Mouse (Mus musculus): ENCODE results near the gene Rab26. TPM values are rescaled to one million over a fixed set of nuclear protein-coding genes. Genes with fewer than 3 reads are reported as not detected.
A peak's percentile ranks its signal among the peaks of the same experiment; 100 is the strongest.

Gene Rab26
- polyA plus RNA-seq, 1 experiment from 2014 or later: 2.4 TPM

DNA sequence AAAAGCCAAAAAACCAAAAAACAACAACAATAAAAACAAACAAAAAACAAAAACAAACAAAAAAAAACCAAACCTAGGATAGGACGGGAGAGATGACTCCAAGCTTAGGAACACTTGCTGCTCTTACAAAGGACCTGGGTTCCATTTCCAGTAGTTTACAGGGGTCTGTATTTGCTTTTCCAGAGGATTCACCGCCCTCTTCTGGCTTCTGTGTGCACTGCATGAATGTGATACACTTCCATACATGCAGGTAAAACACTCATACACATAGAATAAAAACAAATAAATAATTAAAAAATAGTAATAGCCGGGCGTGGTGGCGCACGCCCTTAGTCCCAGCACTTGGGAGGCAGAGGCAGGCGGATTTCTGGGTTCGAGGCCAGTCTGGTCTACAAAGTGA is 4.9 kb upstream of the Rab26 start:
- no peaks in the 10 kb centered on the region for H3K9me3 ChIP-seq (ENCODE audit: control insufficient read depth, low read length)
- no peak overlapping the region for H3K27ac ChIP-seq (ENCODE audit: low read depth, low read length)
- no peaks in the 10 kb centered on the region for H3K4me1 ChIP-seq (replicated peaks; ENCODE audit: control insufficient read depth, insufficient read depth, low read length)
- no peak overlapping the region for H3K4me2 ChIP-seq
- 64% methylated on average over 8 of the region's 8 CpGs for whole genome bisulfite sequencing
- H3K9ac ChIP-seq (ENCODE audit: low read depth, low read length): no peak overlapping the region
- no peaks in the 10 kb centered on the region for H3K36me3 ChIP-seq (ENCODE audit: control insufficient read depth, insufficient read depth, low read length)
- H3K4me3 ChIP-seq (ENCODE audit: low read depth, low read length): no peak overlapping the region
- H3K27me3 ChIP-seq (replicated peaks; ENCODE audit: control insufficient read depth, insufficient read depth, low read length): no peaks in the 10 kb centered on the region
- ATAC-seq (replicated peaks; ENCODE audit: low FRiP score) (no peak), DNase-seq (ENCODE audit: low spot score) (no peak)

DNA sequence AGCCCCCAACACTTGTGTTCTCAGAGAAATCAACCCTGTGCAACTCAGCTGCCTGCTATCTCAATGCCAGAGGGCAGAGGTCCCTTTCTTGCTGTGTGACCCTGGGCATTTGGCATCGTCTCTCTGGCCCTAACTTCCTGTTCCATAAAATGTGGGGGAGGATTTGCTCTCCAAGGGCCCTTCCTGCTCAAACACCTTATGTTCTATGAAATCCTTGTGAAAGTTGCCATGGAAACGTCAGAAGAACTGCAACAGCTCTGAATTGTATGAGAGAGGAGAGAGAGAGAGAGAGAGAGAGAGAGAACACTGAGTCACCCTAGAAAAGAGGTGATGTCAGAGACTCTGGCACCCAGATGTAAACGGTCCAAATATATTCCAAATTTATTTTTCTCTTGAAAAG is 3.5 kb upstream of the Rab26 start:
- H3K27ac ChIP-seq (ENCODE audit: low read depth, low read length): no peak overlapping the region
- no peak for ATAC-seq (replicated peaks; ENCODE audit: low FRiP score)
- WGBS: 42% methylated on average over 3 of the region's 3 CpGs

DNA sequence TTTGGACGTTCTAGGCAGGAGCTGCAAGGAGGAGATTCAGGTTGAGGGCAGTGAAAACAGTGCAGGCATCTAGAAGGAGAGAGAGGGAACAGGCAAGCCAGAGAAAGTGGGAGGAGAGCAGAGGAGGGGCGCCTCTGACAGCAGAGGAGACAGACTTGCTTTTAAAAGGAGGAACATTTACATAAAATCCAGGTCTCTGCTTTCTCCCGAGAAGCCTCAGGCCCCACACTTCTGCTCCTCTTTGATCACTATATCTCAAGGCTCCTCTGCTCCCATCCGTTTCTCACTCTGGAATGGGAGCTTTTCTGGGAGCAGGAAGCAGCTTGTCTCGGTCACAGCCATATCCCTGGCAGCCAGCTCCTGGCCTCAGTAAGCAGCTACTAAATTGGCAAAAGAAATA is 1.3 kb upstream of the Rab26 start:
- ATAC-seq (replicated peaks; ENCODE audit: low FRiP score): no peak
- H3K4me1 ChIP-seq (replicated peaks; ENCODE audit: control insufficient read depth, insufficient read depth, low read length): peaks cover 11% of the 10 kb centered on the region

More for the DNA sequence above, 3.5 kb upstream of the Rab26 start:
- Histone ChIP-seq H3K9me3 (ENCODE audit: control insufficient read depth, low read length) (no peaks in the 10 kb centered on the region), H3K4me1 (replicated peaks; ENCODE audit: control insufficient read depth, insufficient read depth, low read length) (peaks cover 8% of the 10 kb centered on the region), H3K27me3 (replicated peaks; ENCODE audit: control insufficient read depth, insufficient read depth, low read length) (no peaks in the 10 kb centered on the region), H3K9ac (ENCODE audit: low read depth, low read length) (no peak overlapping the region), H3K4me3 (ENCODE audit: low read depth, low read length) (no peak overlapping the region), H3K36me3 (ENCODE audit: control insufficient read depth, insufficient read depth, low read length) (no peaks in the 10 kb centered on the region), H3K4me2 (no peak overlapping the region)
- DNase-seq (ENCODE audit: low spot score): no peak

DNA sequence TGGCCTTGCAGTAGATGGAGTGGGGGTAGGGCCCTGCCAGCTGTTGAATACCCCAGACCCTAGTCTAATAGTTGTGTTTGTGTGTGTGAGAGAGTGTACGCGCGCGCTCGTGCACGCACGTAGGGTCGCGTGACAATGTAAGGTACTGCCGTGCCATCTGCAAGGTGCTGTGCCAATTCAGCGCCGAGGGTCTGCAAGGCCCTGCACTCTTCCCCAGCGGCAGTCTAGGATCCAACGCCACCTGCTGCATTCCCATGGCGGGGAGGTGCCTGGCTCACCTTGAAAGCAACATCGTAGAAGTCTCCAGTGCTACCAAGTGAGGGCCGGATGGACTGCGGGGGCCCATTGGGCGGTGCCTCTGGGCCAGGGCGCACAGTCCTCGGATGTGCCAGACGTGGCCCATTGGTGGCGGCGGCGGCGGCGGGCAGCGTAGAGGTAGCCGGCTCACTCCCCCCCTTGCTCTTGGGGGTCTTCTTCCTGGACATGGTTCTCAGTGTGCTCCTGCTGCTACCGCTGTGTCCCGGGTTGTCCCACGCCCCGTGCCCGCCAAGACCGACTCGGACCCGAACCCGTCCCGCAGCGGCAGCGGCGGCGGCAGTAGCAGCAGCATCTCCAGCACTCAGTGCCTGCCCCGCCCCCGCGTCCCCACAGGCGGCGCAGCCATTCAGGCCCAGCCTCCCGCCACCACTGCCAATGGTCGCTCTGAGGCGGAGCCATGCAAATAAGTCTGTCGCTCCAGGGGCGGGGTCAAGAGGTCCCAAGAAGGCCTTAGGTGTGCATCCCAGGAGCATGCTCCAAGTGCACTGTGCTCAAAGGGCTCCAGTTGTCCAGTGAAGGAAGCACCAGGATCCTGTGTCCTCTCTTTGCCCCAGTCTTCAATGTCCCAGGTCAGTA is 664 bp downstream of the Rab26 start:
- ATAC-seq (replicated peaks; ENCODE audit: low FRiP score) (peak; percentile 83), DNase-seq (ENCODE audit: low spot score) (peak; percentile 86)
- no peaks in the 10 kb centered on the region for H3K27me3 ChIP-seq (replicated peaks; ENCODE audit: control insufficient read depth, insufficient read depth, low read length)
- H3K9ac ChIP-seq (ENCODE audit: low read depth, low read length): peak overlapping the region; percentile 64
- 6% methylated on average over 53 of the region's 53 CpGs for WGBS
- H3K9me3 ChIP-seq (ENCODE audit: control insufficient read depth, low read length): no peaks in the 10 kb centered on the region
- peaks cover 10% of the 10 kb centered on the region for H3K36me3 ChIP-seq (ENCODE audit: control insufficient read depth, insufficient read depth, low read length)
- H3K27ac ChIP-seq (ENCODE audit: low read depth, low read length): no peak overlapping the region
- H3K4me2 ChIP-seq: peak overlapping the region; percentile 78
- H3K4me1 ChIP-seq (replicated peaks; ENCODE audit: control insufficient read depth, insufficient read depth, low read length): peaks cover 22% of the 10 kb centered on the region
- peak overlapping the region; percentile 50 for H3K4me3 ChIP-seq (ENCODE audit: low read depth, low read length)

More for the DNA sequence above, 1.3 kb upstream of the Rab26 start:
- H3K9ac ChIP-seq (ENCODE audit: low read depth, low read length): no peak overlapping the region
- no peak overlapping the region for H3K4me2 ChIP-seq
- no peaks in the 10 kb centered on the region for H3K27me3 ChIP-seq (replicated peaks; ENCODE audit: control insufficient read depth, insufficient read depth, low read length)
- H3K9me3 ChIP-seq (ENCODE audit: control insufficient read depth, low read length): no peaks in the 10 kb centered on the region
- no peak for DNase-seq (ENCODE audit: low spot score)
- 48% methylated on average over 5 of the region's 5 CpGs for WGBS
- no peak overlapping the region for H3K4me3 ChIP-seq (ENCODE audit: low read depth, low read length)
- H3K27ac ChIP-seq (ENCODE audit: low read depth, low read length): no peak overlapping the region
- H3K36me3 ChIP-seq (ENCODE audit: control insufficient read depth, insufficient read depth, low read length): no peaks in the 10 kb centered on the region

DNA sequence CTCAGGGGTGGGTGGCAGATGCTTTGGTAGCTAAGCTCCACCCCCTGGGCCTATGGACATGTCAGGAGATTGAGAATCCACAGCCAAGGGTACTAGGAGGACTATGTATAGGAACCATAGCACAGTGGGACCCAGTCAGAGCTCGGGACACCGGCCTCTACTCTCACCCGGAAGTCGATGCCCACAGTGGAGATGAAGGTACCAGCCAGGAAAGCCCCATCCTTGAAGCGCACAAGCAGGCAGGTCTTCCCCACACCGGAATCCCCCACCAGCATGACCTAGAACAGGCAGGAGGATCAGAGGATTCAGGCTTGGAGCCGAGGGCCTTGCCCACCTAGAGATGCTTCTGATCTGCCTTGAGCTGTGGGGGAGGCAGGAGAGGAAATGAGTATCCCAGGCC is 2.0 kb downstream of the Rab26 start:
- H3K9ac ChIP-seq (ENCODE audit: low read depth, low read length): no peak overlapping the region

DNA sequence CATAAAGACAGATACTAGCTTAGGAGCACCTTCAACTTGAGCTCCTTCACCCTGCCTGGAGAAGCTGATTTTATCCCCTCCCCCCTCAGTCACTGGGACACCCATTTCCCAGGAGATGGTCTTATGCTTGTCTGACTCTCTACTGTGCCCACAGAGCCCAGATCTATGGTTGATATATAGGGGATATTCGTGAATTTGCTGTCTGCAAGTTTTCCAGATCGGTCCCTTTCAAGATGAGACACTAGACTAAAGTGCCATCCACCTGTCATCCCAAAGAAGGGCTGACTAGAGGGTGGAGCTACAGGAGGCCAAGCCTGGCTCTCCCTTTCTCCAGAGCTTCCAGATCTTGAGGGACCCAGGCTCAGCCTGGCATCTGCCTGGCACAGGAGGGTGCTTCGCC is 2.9 kb downstream of the Rab26 start:
- no peaks in the 10 kb centered on the region for H3K27me3 ChIP-seq (replicated peaks; ENCODE audit: control insufficient read depth, insufficient read depth, low read length)
- peak overlapping the region; percentile 94 for H3K4me2 ChIP-seq
- no peaks in the 10 kb centered on the region for H3K9me3 ChIP-seq (ENCODE audit: control insufficient read depth, low read length)
- 55% methylated on average over 3 of the region's 3 CpGs for WGBS
- H3K9ac ChIP-seq (ENCODE audit: low read depth, low read length): peak overlapping the region; percentile 95; the same call in 1 of the 2 replicates
- DNase-seq (ENCODE audit: low spot score): no peak
- H3K4me3 ChIP-seq (ENCODE audit: low read depth, low read length): no peak overlapping the region; the same call in 1 of the 2 replicates
- H3K36me3 ChIP-seq (ENCODE audit: control insufficient read depth, insufficient read depth, low read length): peaks cover 10% of the 10 kb centered on the region
- ATAC-seq (replicated peaks; ENCODE audit: low FRiP score): no peak
- H3K27ac ChIP-seq (ENCODE audit: low read depth, low read length): peak overlapping the region; percentile 97; the same call in 1 of the 2 replicates
- H3K4me1 ChIP-seq (replicated peaks; ENCODE audit: control insufficient read depth, insufficient read depth, low read length): peaks cover 29% of the 10 kb centered on the region

More for the DNA sequence above, 2.0 kb downstream of the Rab26 start:
- ATAC-seq (replicated peaks; ENCODE audit: low FRiP score) (no peak), DNase-seq (ENCODE audit: low spot score) (no peak)
- Histone ChIP-seq H3K4me1 (replicated peaks; ENCODE audit: control insufficient read depth, insufficient read depth, low read length) (peaks cover 22% of the 10 kb centered on the region), H3K4me3 (ENCODE audit: low read depth, low read length) (no peak overlapping the region), H3K27ac (ENCODE audit: low read depth, low read length) (peak overlapping the region; percentile 37; the same call in 1 of the 2 replicates), H3K9me3 (ENCODE audit: control insufficient read depth, low read length) (no peaks in the 10 kb centered on the region), H3K4me2 (no peak overlapping the region), H3K27me3 (replicated peaks; ENCODE audit: control insufficient read depth, insufficient read depth, low read length) (no peaks in the 10 kb centered on the region), H3K36me3 (ENCODE audit: control insufficient read depth, insufficient read depth, low read length) (peaks cover 10% of the 10 kb centered on the region)
- WGBS: 76% methylated on average over 7 of the region's 7 CpGs

DNA sequence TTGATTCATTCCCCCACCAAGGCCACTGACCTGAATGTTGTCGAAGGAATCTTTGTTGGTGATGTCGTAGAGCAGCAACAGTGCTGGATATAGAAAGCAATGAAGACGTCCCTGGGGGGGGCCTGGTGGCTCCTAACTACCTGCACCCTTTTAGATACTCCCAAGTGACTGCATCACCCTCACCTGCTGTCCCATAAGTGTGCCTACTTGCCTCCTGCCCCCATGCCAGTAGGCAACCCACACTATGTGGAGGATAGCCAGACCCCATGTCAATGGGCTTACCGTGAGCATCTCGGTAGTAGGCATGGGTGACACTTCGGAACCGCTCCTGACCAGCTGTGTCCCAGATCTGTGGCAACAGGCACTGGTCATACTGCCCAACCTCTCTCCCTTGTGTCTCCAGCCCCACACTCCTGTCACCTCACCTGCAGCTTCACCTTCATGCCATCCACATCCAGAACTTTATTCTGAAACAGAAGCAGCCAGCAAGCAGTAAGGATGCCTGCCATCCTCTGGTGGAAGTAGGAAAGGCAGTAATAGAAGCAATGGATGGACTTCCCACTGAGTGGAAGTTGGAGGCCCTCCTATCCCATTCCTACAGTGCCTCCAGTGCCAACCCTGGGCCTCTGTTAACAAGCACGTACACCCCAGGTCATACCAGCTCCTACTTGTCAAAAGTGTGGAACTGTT is 3.5 kb downstream of the Rab26 start:
- Histone ChIP-seq H3K27me3 (replicated peaks; ENCODE audit: control insufficient read depth, insufficient read depth, low read length) (no peaks in the 10 kb centered on the region), H3K9ac (ENCODE audit: low read depth, low read length) (peak overlapping the region; percentile 95), H3K4me2 (peak overlapping the region; percentile 94), H3K27ac (ENCODE audit: low read depth, low read length) (peak overlapping the region; percentile 97), H3K4me1 (replicated peaks; ENCODE audit: control insufficient read depth, insufficient read depth, low read length) (peaks cover 29% of the 10 kb centered on the region), H3K9me3 (ENCODE audit: control insufficient read depth, low read length) (no peaks in the 10 kb centered on the region), H3K36me3 (ENCODE audit: control insufficient read depth, insufficient read depth, low read length) (peaks cover 10% of the 10 kb centered on the region), H3K4me3 (ENCODE audit: low read depth, low read length) (peak overlapping the region; percentile 91)
- ATAC-seq (replicated peaks; ENCODE audit: low FRiP score) (no peak), DNase-seq (ENCODE audit: low spot score) (no peak)
- 30% methylated on average over 8 of the region's 8 CpGs for WGBS

DNA sequence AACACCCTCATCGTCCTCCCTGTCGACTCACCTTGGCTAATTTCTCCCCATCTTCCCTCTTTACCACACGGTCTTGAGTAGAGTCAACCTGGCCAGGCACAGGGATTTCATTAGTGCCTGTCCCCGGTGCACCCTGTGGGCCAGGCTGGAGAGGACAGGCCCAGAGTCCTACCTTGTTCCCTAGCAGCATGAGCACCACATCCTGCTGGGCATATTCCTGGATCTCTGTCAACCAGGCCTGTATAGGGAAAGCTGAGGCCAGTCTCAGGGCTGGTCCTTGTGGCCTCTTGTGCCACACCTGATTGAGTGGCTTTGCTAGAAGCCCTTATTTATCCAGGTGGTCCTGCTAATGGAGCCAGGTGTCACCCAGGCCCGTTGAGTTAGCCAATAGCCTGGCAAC is 4.1 kb downstream of the Rab26 start:
- ATAC-seq (replicated peaks; ENCODE audit: low FRiP score) (no peak), DNase-seq (ENCODE audit: low spot score) (no peak)
- H3K27me3 ChIP-seq (replicated peaks; ENCODE audit: control insufficient read depth, insufficient read depth, low read length): no peaks in the 10 kb centered on the region
- H3K4me1 ChIP-seq (replicated peaks; ENCODE audit: control insufficient read depth, insufficient read depth, low read length): peaks cover 29% of the 10 kb centered on the region
- WGBS: 15% methylated on average over 5 of the region's 5 CpGs
- H3K36me3 ChIP-seq (ENCODE audit: control insufficient read depth, insufficient read depth, low read length): peaks cover 10% of the 10 kb centered on the region
- peak overlapping the region; percentile 91 for H3K4me3 ChIP-seq (ENCODE audit: low read depth, low read length)
- H3K27ac ChIP-seq (ENCODE audit: low read depth, low read length): peak overlapping the region; percentile 97
- H3K9me3 ChIP-seq (ENCODE audit: control insufficient read depth, low read length): no peaks in the 10 kb centered on the region
- peak overlapping the region; percentile 94 for H3K4me2 ChIP-seq
- peak overlapping the region; percentile 95 for H3K9ac ChIP-seq (ENCODE audit: low read depth, low read length)
